Mouse (Mus musculus): ENCODE measurements at regions not wholly inside any gene's neighbourhood (a gene's known extent, or its start where the extent isn't known, plus 50 kb on each side); places are given as distances from the start of the nearest gene placed in this dataset.

GRCm38 (mm10) chr11:64138934-64139333 lies 59.7 kb upstream of the Cox10 start:
- TF ChIP-seq TAL1 (conservative IDR thresholded peaks at IDR 0.05; ENCODE audit: low read depth, low read length) (no peak), CTCF (IDR thresholded peaks at IDR 0.05; ENCODE audit: low read depth, low read length) (no peak)

Measured in G1E (cell line).